Mouse (Mus musculus) c-Kit-negative CD71-positive TER-119-positive erythroid progenitor cells, embryonic 14.5 days (primary cell): Measurements from ENCODE around the gene Med21.

Experiments used
- DNase-seq: peaks from one replicate; pipeline ENCODE4 v3.0.0-alpha.2; 2013; ENCODE audit warnings: low read depth, low spot score

The Med21 gene

GRCm38 (mm10) chr6:146678136-146679070 lies 36.1 kb downstream of the Med21 start:
- no peak for DNase-seq

DNA sequence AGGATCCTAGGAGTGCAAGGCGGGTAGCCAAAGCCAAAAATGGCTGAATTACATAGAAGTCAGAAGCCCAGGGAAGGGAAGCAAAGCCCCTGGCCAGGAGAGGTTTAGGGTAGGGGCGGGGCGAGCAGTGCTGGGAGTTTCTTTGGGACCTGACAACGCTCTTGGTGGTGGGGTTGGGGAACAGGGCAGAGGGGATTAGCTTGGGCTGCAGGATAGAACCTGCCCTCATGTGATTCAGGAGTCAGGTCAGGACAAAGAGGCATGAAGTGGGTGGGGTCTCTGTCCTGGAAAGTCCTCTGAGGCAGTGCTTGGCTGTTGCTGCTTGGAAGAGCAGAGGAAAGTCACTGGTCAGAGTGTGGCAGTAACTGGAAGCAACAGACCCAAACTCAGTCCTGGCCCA lies 41.5 kb downstream of the Med21 start:
- DNase-seq: no peak

GRCm38 (mm10) chr6:146685781-146686308 lies 43.5 kb downstream of the Med21 start:
- DNase-seq: no peak

GRCm38 (mm10) chr6:146686463-146687196 lies 44.3 kb downstream of the Med21 start:
- DNase-seq: no peak

GRCm38 (mm10) chr6:146688010-146688409 lies 45.7 kb downstream of the Med21 start:
- no peak for DNase-seq

- DNase-seq: no peak
These were observed 46.5 kb downstream of the Med21 start for GRCm38 (mm10) chr6:146688861-146689260.

GRCm38 (mm10) chr6:146697767-146698166 lies 55.4 kb downstream of the Med21 start:
- no peak for DNase-seq

- DNase-seq: no peak
These were observed 56.0 kb downstream of the Med21 start for GRCm38 (mm10) chr6:146698376-146698775.
